Mouse (Mus musculus) liver, adult 2 months (tissue): ENCODE measurements around the gene Pkp3.

ENCODE experiments used
- CTCF ChIP-seq: fragments of 200-500 bp; IDR thresholded peaks from 2 replicates; pipeline ENCODE4 v1.5.1; 2011; ENCODE audit warnings: low read depth, low read length, control low read depth
- POLR2A ChIP-seq: fragments of 200-500 bp; IDR thresholded peaks from 2 replicates; pipeline ENCODE4 v1.6.1; 2011; ENCODE audit warnings: low read length, control low read depth; ENCODE audit not compliant: insufficient read depth; ENCODE audit errors: extremely low read depth

- TF ChIP-seq POLR2A (no peak), CTCF (no peak)
These were observed 38.5 kb upstream of the Pkp3 start for GRCm38 (mm10) chr7:141039386-141040107.
